Mouse (Mus musculus) left cerebral cortex, adult 18-20 months (tissue): ENCODE data around the gene Snx7. TPM values are rescaled to one million over a fixed set of nuclear protein-coding genes. Genes with fewer than 3 reads are reported as not detected.

Experiments used
- DNase-seq, 2 experiments: peaks; one replicate each; pipeline ENCODE4 v3.0.0; 2021 to 2022; ENCODE audit warnings: low spot score in 2 of 2, mixed read lengths in 1 of 2
- microRNA-seq, 2 experiments: library from miRNA; unstranded; fragments of <30 nt; microRNA quantifications; one replicate each; pipeline ENCODE4 v1.2.0; 2021
- total RNA-seq, 2 experiments: library from RNA; stranded (reverse); gene quantifications; 2 replicates each; pipeline ENCODE4 v1.2.3; 2021

The Snx7 gene
- total RNA-seq, 2 experiments from 2014 or later, result 20.9 to 22.3 TPM

DNA sequence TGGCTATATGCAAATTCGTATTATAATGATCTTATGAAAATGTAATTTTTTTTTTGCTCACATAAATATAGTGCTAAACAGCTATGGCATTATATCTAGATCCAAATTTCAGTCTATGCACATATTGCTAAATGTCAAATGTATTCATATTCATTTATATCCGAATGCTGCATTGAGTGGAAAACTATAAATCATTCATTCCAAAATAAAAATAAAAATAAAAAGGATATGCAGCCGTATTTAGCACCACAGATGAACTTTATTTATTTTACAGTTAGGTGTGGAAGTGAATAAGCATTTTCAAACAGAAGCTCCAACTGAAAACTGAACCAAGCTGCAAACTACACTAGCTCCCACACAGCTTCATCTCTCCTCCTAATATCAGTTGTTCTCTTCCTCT, 45.5 kb downstream of the Snx7 start:
- no peak for DNase-seq

DNA sequence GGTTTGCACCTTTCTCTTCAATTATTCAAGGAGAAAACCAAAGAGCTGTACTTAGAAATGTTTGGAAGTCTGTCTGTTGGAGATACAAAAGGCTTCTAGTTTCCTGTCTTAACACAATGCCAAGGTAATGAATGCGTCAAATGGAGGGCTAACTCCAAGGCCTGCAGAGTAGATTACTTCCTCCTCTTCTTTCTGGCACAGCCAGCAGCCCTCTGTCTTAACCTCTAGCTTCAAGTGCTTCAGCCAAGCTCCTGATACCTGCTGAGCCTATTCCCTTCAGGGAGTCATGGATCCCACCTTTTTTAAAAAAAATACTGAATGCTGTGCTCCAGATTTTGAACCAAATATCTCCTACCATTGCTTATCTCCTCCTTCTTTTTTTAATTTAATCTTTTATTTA, 51.1 kb downstream of the Snx7 start:
- no peak for DNase-seq

DNA sequence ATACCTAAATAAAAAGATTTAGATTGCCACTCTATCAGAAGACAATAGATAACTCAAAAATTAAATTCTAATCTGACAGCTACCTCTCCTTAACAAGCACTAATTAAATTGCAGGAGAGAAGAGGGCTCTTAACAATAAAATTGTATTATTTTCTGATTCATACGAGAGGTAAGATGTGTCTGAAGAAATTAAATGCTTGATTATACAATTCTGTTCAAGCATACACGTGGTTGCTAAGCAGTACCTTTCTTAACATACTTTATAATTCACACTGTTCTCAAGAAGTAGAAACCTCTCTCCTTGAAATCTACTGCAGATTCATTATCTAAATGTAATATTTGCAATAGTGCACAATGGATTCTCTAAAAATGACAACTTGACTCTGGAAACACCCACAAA, 54.5 kb downstream of the Snx7 start:
- no peak for DNase-seq

DNA sequence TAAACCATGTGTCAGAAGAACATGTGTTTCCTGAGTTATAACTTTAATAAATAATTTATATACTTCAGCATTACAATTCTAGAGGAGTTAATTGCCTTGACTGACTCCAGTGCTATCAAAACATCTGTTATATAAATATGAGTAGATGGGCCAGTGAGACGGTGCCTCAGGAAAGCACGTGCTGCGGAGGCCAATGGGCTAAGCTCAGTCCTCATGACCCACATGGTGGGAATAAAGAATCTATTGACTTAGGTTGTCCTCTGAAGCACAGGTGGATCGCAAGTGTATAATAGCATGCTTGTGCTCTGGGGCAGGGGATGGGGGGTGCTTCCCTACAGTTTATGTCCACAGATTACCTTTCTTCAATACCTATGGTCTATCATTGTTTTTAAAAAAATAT, 56.6 kb downstream of the Snx7 start:
- no peak for DNase-seq

DNA sequence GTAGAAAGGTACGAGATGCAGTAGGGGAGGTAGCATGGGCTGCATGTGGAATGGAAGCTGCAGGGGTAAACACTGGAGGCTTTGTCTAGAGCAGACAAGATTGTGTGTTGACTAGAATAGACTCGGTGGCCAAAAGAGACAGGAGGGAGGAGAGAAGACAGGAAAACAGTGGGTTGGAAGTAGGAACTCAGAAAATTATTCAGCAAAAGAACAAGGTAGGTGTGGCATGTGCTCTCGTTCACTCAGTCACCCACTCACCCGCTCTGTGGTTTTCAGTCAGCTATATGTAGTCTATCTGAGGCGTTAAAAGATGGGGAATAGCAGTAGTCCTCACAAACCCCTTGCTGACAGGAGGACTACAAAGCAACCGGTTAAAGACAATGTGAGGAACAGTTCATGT, 63.0 kb downstream of the Snx7 start:
- DNase-seq, result peak in 1 of 2 experiments; percentile 18

DNA sequence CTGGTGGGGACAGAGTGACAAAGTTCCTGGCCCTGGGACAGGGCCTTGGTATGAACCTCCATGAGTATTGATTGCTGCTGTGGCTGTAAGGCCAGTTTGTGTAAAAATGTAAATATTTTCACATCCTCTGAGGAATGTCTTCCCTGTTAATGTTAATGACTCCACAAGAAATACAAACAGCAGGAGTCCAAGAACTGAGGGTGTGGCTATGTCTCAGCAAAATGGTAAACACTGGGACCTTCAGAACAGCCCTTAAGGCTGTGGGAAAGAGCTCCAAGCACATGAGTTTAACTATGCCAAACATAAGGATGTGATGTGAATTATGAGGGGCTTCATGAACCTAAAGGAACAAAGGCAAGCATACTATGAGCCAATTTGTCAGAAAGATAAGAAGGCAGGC, 74.2 kb downstream of the Snx7 start:
- DNase-seq, result no peak

DNA sequence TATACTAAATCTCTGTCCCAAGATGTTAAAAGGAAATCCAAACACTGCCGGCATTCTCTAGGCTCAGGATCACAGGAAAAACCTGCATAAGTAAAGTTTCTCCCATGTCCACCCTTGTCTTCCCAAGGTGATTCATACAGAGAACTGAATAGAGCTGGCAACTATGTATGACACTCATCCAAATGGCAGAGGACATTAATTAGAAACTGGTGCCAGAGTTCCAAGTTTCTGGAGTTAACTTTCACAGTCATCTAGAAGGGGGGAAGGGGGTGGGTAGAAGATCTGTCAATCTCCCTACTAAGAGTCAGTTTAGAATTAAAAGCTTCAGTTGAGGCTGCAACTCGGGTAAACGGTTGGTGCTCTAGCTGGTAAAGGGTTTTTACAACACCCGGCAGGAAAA, 76.8 kb downstream of the Snx7 start:
- DNase-seq, result no peak

DNA sequence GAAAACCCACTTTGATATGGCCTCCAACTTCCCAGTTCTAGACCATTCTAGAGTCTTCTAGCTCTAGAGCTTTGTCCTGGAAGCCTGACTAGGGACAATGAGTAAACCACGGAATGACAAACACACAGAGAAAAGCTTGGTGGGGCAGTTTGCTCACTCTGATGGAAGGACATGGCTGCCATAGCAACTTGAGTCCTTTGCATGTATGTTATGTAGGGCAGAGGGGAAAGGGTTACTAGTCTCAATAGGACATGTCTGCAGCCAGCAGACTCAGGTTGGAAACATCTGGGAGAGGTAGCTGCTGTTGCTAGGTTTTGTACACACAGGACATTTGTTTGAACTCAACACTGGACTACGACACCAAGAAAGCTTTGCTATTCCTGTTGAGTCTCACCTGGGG, 77.5 kb downstream of the Snx7 start:
- DNase-seq, result no peak

DNA sequence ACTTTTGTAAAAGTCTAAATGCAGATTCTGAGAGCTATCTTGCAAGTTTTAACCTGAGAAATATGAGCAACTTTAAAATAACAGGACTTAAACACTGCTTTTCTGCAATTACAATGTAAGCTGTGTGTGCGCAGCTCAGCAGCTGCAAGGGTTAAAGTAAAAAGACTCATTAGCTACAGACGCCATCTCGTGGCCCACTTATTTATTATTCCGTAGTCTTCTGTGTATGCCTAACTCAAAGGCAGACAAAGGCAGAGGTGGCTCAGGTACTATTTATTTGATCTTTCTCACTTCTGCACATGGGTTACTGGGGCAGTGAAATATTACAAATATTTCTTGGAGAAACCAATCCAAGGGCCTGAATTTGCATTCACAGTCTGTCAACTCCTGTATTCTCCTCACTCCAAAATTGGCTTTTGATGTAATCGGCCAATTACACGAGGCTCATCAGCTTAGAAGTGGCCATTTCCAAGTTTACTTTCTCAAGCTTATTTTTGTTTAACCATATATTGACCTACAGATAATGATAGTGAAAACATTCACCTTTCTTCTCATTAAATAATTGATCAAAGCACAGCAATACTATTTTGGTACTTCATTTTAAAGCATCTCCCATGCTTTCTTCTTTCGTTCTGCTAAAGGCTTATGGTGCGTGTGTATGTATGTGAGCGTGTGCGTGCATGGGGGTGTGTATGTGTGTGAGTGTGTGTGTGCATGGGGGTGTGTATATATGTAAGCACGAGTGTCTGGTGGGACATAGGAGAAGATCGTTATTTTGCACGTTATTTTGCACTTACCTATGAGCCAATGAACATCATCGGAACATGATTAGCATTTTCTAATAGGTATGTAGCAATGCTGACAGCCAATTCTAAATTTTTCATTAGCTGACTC, 79.7 kb downstream of the Snx7 start:
- DNase-seq, result peak; percentile 33 to 38

DNA sequence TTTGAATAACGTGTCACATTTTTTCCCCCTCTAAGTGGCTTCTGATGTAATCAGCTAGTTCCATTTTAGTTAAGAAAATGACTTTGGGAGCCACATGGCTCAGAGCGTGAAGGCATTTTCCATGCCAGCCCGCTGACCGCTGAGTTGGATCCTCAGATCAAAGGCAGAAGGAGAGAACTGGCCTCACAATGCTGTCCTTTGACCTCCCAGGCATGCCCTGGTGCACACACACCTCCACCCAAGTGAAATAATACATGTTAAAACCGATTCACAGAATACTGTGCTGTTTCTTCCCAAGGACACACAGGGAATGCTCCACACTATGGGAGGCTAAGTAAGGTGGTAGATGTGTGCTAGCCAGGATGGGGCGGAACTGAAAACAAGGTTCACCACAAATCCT, 81.5 kb downstream of the Snx7 start:
- DNase-seq, result no peak

DNA sequence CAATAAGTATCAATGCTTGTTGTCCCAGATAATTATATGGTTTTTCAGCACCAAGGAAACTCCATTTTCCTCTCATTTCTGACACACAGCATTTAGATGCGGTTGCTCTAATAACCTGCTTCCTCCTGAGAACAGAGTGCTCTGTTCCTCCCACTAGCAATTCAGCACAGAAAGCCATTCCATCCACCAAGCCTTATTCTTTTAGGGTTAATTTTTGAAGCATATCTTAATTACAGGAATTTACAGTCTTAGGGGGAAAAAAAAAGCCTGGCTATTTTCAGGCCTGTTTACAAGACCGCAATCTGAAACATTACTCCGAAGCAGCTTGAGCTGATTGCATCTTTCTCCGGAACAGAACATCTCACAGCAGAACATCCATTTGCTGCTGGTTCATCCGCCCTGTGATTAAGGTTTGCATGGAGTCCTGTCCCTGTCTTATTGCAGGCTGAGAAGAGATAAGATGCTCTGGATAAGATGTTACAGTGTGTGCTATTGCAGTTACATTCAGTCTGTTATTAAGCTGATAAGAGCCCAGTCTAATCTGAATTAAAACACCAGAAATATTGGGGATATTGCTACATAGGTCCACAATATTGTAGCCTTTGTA, 116.5 kb downstream of the Snx7 start:
- DNase-seq, result no peak

DNA sequence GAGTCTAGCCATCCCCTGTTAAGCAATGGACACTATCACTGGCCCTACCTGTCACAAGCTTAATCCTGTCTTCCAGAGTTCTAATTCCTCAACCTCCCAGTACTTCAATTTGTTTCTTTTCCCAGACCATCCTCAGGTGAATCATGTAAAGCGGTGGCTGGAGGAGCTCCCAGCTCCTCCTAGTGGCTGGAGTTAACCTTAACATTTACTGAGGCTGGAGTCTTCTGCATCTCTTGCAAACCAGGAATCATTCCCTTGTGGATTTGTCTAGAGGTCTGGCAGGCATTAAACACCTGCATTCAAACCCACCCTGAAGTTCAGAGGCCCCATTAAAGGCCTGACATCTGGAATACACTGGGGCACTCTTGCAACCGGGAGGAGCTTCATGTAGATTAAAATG, 117.1 kb downstream of the Snx7 start:
- DNase-seq, result peak in 1 of 2 experiments; percentile 9

DNA sequence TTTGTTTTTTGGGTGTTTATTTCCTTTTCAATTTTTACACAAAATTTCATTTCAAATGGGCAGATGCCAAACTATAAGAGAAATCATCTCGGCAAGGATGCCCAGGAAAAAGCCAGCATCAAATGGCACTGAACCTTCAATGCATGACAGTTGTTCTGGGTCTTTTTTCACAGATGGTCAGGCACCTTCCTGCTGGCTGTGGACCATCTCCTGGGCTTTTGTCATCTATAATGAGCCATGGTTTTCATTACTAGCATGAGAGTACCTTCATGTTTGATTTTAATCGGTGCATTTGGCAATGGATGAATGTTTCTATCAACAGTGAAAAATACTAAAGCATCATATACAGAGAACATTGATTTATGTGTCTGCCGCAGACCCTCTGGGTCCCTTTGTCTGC, 119.5 kb downstream of the Snx7 start:
- no peak for DNase-seq

DNA sequence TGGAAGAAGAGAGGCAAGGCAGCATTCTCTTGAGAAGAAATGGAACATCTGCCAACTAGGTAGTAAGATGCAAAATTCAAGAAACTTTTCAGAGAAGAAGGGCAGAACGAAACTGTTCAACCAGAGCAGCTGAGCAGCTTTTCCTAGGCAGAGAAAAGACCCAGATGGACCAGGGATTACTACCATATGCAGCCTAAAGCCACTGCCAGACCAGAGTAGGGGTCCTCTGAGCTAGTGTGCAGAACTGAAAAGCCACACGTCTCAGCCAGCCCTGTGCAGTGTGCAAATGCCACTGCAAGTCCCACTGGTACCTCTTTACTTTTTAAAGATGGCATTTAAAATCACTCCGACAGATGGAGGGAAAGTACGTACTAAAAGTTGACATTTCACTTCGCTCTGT, 129.0 kb downstream of the Snx7 start:
- no peak for DNase-seq

DNA sequence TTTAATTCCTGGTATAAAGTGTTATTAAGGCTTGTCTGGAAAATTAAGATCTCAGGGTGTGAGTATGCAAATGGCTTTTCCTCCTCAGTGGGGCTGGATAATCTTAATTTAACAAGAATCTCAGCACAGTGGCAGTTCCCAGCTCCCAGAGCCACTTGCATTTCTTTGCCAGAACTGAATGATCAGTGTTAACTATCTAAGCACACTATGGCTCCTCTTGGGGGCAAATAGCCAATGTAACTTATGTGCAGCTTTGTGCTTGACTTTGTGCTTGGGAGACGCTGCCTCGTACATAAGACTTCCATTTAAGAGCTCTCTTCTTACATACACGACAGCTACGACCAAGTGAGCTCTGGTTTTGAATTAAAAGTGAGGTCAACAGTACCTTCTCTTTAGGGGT, 136.1 kb downstream of the Snx7 start:
- DNase-seq, result no peak

Small RNA genes within 50 kb of the gene (microRNA-seq; reads per million reads assigned to microRNA genes)
- 0 reads per million in 2 experiments for gene Gm24811
